Mouse (Mus musculus) kidney, embryonic 16.5 days (tissue): Measurements from ENCODE around the gene Zbp1. TPM values are rescaled to one million over a fixed set of nuclear protein-coding genes. Genes with fewer than 3 reads are reported as not detected.

Source experiments
- ATAC-seq: fragments of 200-750 bp; cut with Nextera tagmentation; 2 replicates; pipeline ENCODE4 v1.8.0; 2017; ENCODE audit warnings: moderate TSS enrichment; ENCODE audit not compliant: low FRiP score, low TSS enrichment
- H3K27ac ChIP-seq: fragments of 300-500 bp; sonication (generic); 2 replicates; pipeline ENCODE4 v1.5.1; 2014; ENCODE audit warnings: low read length
- H3K27me3 ChIP-seq: fragments of 300-500 bp; sonication (generic); 2 replicates; pipeline ENCODE4 v1.6.1; 2014; ENCODE audit warnings: low read length, control low read depth, mixed read lengths; ENCODE audit not compliant: insufficient read depth
- H3K36me3 ChIP-seq: fragments of 300-500 bp; sonication (generic); 2 replicates; pipeline ENCODE4 v1.6.1; 2014; ENCODE audit warnings: low read length, control low read depth, mixed read lengths; ENCODE audit not compliant: insufficient read depth
- H3K4me1 ChIP-seq: fragments of 300-500 bp; sonication (generic); 2 replicates; pipeline ENCODE4 v1.6.1; 2014; ENCODE audit warnings: low read length, control low read depth, mixed read lengths; ENCODE audit not compliant: insufficient read depth
- H3K4me2 ChIP-seq: fragments of 300-500 bp; sonication (generic); replicated peaks from 2 replicates; pipeline ENCODE4 v1.6.1; 2014; ENCODE audit warnings: low read depth, low read length
- H3K4me3 ChIP-seq: fragments of 300-500 bp; sonication (generic); 2 replicates; pipeline ENCODE4 v1.5.1; 2014; ENCODE audit warnings: mild to moderate bottlenecking, low read length
- H3K9ac ChIP-seq: fragments of 300-500 bp; sonication (generic); replicated peaks from 2 replicates; pipeline ENCODE4 v1.6.1; 2014; ENCODE audit warnings: low read length
- H3K9me3 ChIP-seq: fragments of 300-500 bp; sonication (generic); 2 replicates; pipeline ENCODE4 v1.6.1; 2016; ENCODE audit warnings: low read length, control low read depth
- WGBS: fragments of 180-500 bp; shearing (Covaris S2); extraction: QIAGEN DNeasy Blood & Tissue Kit; methylation state at CpG from one replicate; pipeline ENCODE4 v1.1.7; 2014; 5-methylcytosine and 5-hydroxymethylcytosine counted together
- polyA plus RNA-seq: library from polyadenylated mRNA; unstranded; fragments of >200 nt; fragmentation: Nextera tagmentation; extraction: Ambion mirVana; gene quantifications from 2 replicates; pipeline ENCODE4 v1.2.1, GENCODE M21; 2015

Gene Zbp1
- polyA plus RNA-seq, 1 experiment from 2014 or later = 0.67 TPM

GRCm38 (mm10) chr2:173182796-173183195 is 35.9 kb downstream of the Zbp1 start:
- H3K27me3 ChIP-seq = peaks cover 26% of the 10 kb centered on the region
- 87% methylated on average over 7 of the region's 7 CpGs for WGBS
- no peak overlapping the region for H3K27ac ChIP-seq
- no peaks in the 10 kb centered on the region for H3K36me3 ChIP-seq
- H3K4me3 ChIP-seq = no peak overlapping the region
- no peak overlapping the region for H3K4me2 ChIP-seq
- no peak for ATAC-seq
- H3K9ac ChIP-seq = no peak overlapping the region
- H3K9me3 ChIP-seq = no peaks in the 10 kb centered on the region
- H3K4me1 ChIP-seq = peaks cover 15% of the 10 kb centered on the region; the same call in 1 of the 2 replicates

- H3K9me3 ChIP-seq = no peaks in the 10 kb centered on the region
- H3K27ac ChIP-seq = no peak overlapping the region
- no peak overlapping the region for H3K4me2 ChIP-seq
- WGBS = 79% methylated on average over 7 of the region's 7 CpGs
- no peak overlapping the region for H3K4me3 ChIP-seq
- H3K36me3 ChIP-seq = no peaks in the 10 kb centered on the region
- no peak overlapping the region for H3K9ac ChIP-seq
- peaks cover 34% of the 10 kb centered on the region for H3K27me3 ChIP-seq
- peaks cover 20% of the 10 kb centered on the region; the same call in 1 of the 2 replicates for H3K4me1 ChIP-seq
- no peak for ATAC-seq
These were observed 36.8 kb downstream of the Zbp1 start for GRCm38 (mm10) chr2:173181901-173182300.

DNA sequence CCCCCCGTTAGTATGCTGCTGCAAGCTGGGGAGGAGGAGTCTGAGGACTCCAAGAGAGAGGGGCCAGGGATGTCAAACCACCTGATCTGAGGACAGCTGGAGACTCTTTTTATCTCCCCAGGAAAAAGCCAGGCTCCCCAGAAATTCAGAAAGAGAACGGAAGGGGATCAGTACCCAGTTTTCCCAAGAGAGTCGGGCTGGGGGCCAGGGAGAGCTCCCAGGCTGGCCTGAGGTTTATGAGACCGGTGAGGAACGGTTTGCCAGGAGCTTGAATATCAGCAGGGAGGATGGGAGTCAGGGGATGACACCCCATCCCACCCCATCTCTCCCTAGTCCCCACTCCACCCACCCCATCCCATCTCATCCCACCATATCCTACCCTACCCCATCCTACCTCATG is 37.2 kb downstream of the Zbp1 start:
- WGBS = 43% methylated on average over 4 of the region's 5 CpGs
- no peak overlapping the region for H3K27ac ChIP-seq
- no peak for ATAC-seq

GRCm38 (mm10) chr2:173180721-173181388 is 37.9 kb downstream of the Zbp1 start:
- Histone ChIP-seq H3K36me3 (no peaks in the 10 kb centered on the region), H3K4me3 (no peak overlapping the region), H3K4me2 (no peak overlapping the region), H3K4me1 (peaks cover 20% of the 10 kb centered on the region; the same call in 1 of the 2 replicates), H3K9ac (no peak overlapping the region), H3K9me3 (no peaks in the 10 kb centered on the region), H3K27ac (no peak overlapping the region), H3K27me3 (peaks cover 34% of the 10 kb centered on the region)
- WGBS = 61% methylated on average over 11 of the region's 11 CpGs
- no peak for ATAC-seq

More for the DNA sequence above, 37.2 kb downstream of the Zbp1 start:
- Histone ChIP-seq H3K4me1 (peaks cover 20% of the 10 kb centered on the region; the same call in 1 of the 2 replicates), H3K4me2 (no peak overlapping the region), H3K9me3 (no peaks in the 10 kb centered on the region), H3K9ac (no peak overlapping the region), H3K27me3 (peaks cover 34% of the 10 kb centered on the region), H3K36me3 (no peaks in the 10 kb centered on the region), H3K4me3 (no peak overlapping the region)

DNA sequence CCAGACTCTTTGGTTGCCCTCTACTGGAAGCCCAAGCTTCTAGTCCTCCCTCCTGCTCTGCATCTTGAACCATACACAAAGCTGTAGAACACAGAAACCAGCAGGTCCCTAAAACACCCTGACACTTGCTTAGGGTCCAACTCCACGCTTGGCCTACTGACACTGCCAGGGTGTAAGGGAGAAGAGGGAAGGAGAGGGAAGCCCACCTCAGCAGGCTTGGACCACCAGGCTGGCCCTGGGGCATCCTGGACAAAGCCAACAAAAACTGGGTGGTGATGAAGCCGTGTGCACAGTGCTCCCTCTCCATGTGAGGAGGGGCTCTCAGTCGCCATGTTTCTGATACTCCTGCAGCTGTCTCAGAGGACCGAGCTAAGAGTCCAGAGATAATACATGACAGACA is 38.7 kb downstream of the Zbp1 start:
- H3K36me3 ChIP-seq = no peaks in the 10 kb centered on the region
- no peak overlapping the region for H3K4me3 ChIP-seq
- ATAC-seq = no peak
- H3K27ac ChIP-seq = no peak overlapping the region
- peaks cover 20% of the 10 kb centered on the region; the same call in 1 of the 2 replicates for H3K4me1 ChIP-seq
- no peaks in the 10 kb centered on the region for H3K9me3 ChIP-seq
- H3K9ac ChIP-seq = no peak overlapping the region
- H3K4me2 ChIP-seq = no peak overlapping the region
- WGBS = 77% methylated on average over 4 of the region's 4 CpGs
- peaks cover 31% of the 10 kb centered on the region for H3K27me3 ChIP-seq

- Histone ChIP-seq H3K4me2 (no peak overlapping the region), H3K36me3 (no peaks in the 10 kb centered on the region), H3K9me3 (no peaks in the 10 kb centered on the region), H3K4me3 (no peak overlapping the region), H3K27me3 (peaks cover 27% of the 10 kb centered on the region), H3K27ac (no peak overlapping the region), H3K9ac (no peak overlapping the region), H3K4me1 (peaks cover 29% of the 10 kb centered on the region)
- 74% methylated on average over 7 of the region's 7 CpGs for WGBS
- ATAC-seq = no peak
These were observed 39.7 kb downstream of the Zbp1 start for GRCm38 (mm10) chr2:173179046-173179445.

- H3K27ac ChIP-seq = peak overlapping the region; percentile 51
These were observed 40.8 kb downstream of the Zbp1 start for GRCm38 (mm10) chr2:173177951-173178350.

GRCm38 (mm10) chr2:173177481-173177880 is 41.2 kb downstream of the Zbp1 start:
- H3K36me3 ChIP-seq = no peaks in the 10 kb centered on the region
- WGBS = 68% methylated on average over 5 of the region's 5 CpGs
- H3K9ac ChIP-seq = no peak overlapping the region
- no peak for ATAC-seq
- H3K4me3 ChIP-seq = no peak overlapping the region
- peak overlapping the region; percentile 51 for H3K27ac ChIP-seq
- H3K27me3 ChIP-seq = peaks cover 27% of the 10 kb centered on the region
- H3K9me3 ChIP-seq = no peaks in the 10 kb centered on the region
- H3K4me2 ChIP-seq = no peak overlapping the region
- peaks cover 45% of the 10 kb centered on the region for H3K4me1 ChIP-seq

More at GRCm38 (mm10) chr2:173177951-173178350, 40.8 kb downstream of the Zbp1 start:
- H3K4me2 ChIP-seq = no peak overlapping the region
- H3K27me3 ChIP-seq = peaks cover 27% of the 10 kb centered on the region
- no peak overlapping the region for H3K4me3 ChIP-seq
- H3K9me3 ChIP-seq = no peaks in the 10 kb centered on the region
- no peak for ATAC-seq
- H3K4me1 ChIP-seq = peaks cover 40% of the 10 kb centered on the region
- no peak overlapping the region for H3K9ac ChIP-seq
- no peaks in the 10 kb centered on the region for H3K36me3 ChIP-seq
- 77% methylated on average over 8 of the region's 8 CpGs for WGBS

- H3K27ac ChIP-seq = no peak overlapping the region
- H3K27me3 ChIP-seq = peaks cover 22% of the 10 kb centered on the region
- H3K36me3 ChIP-seq = no peaks in the 10 kb centered on the region
- no peaks in the 10 kb centered on the region for H3K9me3 ChIP-seq
- H3K4me3 ChIP-seq = no peak overlapping the region
- H3K4me2 ChIP-seq = no peak overlapping the region
- ATAC-seq = no peak
- WGBS = 95% methylated on average over 5 of the region's 5 CpGs
- no peak overlapping the region for H3K9ac ChIP-seq
- H3K4me1 ChIP-seq = peaks cover 53% of the 10 kb centered on the region
These were observed 43.0 kb downstream of the Zbp1 start for GRCm38 (mm10) chr2:173175703-173176102.

- Histone ChIP-seq H3K36me3 (no peaks in the 10 kb centered on the region), H3K9ac (0 out of 2 replicates have a peak overlapping the region, but pooled peaks have one; percentile 17), H3K4me1 (peaks cover 57% of the 10 kb centered on the region), H3K27ac (peak overlapping the region; percentile 95), H3K27me3 (peaks cover 34% of the 10 kb centered on the region), H3K9me3 (no peaks in the 10 kb centered on the region), H3K4me2 (peak overlapping the region; percentile 55), H3K4me3 (no peak overlapping the region)
- no peak; the same call in 1 of the 2 replicates for ATAC-seq
- WGBS = 35% methylated on average over 1 of the region's 1 CpGs
These were observed 44.2 kb downstream of the Zbp1 start for GRCm38 (mm10) chr2:173174569-173174968.
